Mouse (Mus musculus): ENCODE measurements at regions not wholly inside any gene's neighbourhood (a gene's known extent, or its start where the extent isn't known, plus 50 kb on each side); places are given as distances from the start of the nearest gene placed in this dataset.

DNA sequence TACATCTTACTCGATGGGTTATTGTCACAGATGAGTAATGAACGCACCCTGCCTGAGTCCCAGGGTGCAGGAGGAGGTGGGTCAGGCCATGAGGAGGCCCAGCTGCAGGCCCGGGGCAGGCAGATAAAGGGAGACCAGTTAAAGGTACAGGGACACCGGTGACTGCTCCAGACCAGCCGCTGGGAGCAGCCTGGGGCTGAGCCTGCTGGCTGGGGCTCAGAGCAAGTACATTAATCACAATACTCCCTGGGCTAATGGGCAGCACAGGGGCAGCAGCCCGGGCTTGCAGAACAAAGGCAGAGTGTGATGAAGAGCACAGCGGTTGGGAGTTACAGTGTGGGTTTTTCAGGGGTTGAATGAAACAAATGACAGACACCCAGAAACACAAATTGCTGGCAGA is 154.4 kb upstream of the Rnf219 start:
- TF ChIP-seq CTCF (conservative IDR thresholded peaks at IDR 0.05; ENCODE audit: insufficient read depth, insufficient read length, low read depth, low read length) (no peak), POLR2A (IDR thresholded peaks at IDR 0.05; ENCODE audit: low read depth, low read length) (no peak)
